Mouse (Mus musculus): ENCODE data around the gene Col19a1.

DNA sequence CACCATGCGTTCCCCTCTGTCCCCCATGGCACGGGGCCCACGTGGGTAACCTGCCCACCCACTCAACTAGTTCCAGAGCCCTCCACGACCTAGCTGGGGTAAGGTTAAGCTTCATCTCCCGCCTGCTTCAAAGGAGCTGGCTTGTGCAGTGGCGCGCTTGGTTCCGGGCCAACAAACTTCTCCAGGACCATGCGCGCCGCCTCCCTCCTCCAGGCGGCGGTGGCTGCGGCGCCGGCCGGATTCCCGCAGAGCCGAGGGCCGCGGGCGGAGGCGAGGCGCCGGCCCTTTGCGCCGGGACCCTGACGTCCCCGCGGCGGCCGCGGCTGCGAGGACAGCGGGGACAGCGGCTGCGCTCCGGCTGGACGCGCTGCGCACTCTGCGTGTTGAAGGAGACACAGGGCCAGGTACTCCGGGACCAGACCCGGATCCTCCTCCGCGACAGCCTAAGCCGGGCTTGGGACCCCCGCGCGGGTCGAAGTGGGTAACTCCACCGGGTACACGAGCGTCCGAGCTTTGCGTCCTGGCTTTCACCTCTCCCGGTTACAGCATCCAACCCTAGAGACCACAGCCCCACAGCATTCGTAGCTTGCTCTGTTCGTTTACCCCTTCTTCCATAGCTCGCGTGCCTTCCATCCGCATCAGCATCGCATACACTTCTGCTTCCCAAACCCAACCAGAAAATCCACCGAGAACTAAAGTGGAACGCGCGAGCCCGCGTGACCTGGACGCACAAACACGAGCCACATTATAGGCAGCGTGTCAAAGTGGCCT is 717 bp downstream of the Col19a1 start:
- no peak for TF ChIP-seq POLR2A (IDR thresholded peaks at IDR 0.05; ENCODE audit: insufficient read depth, low read depth, low read length)
- TF ChIP-seq CTCF (IDR thresholded peaks at IDR 0.05; ENCODE audit: insufficient read depth, low read depth, low read length), result no peak
